Mouse (Mus musculus) G1E (cell line): ENCODE results near the gene Ccdc91.

ENCODE experiments used
- CTCF ChIP-seq: IDR thresholded peaks from 2 replicates; pipeline ENCODE4 v1.5.1; 2012; ENCODE audit warnings: low read depth, low read length, inconsistent platforms, mixed read lengths
- GATA1 ChIP-seq: IDR thresholded peaks from 2 replicates; pipeline ENCODE4 v1.6.1; 2012; ENCODE audit warnings: borderline replicate concordance, low read length, inconsistent platforms, mixed read lengths
- GATA2 ChIP-seq: IDR thresholded peaks from 2 replicates; pipeline ENCODE4 v1.6.1; 2012; ENCODE audit warnings: low read depth, low read length, inconsistent platforms, borderline replicate concordance
- POLR2AphosphoS5 ChIP-seq: IDR thresholded peaks from 2 replicates; pipeline ENCODE4 v1.6.1; 2012; ENCODE audit warnings: low read depth, low read length, inconsistent platforms; ENCODE audit not compliant: insufficient replicate concordance
- TAL1 ChIP-seq: conservative IDR thresholded peaks from 2 replicates; pipeline ENCODE4 v1.6.1; 2012; ENCODE audit warnings: low read depth, low read length, inconsistent platforms, mixed read lengths

DNA sequence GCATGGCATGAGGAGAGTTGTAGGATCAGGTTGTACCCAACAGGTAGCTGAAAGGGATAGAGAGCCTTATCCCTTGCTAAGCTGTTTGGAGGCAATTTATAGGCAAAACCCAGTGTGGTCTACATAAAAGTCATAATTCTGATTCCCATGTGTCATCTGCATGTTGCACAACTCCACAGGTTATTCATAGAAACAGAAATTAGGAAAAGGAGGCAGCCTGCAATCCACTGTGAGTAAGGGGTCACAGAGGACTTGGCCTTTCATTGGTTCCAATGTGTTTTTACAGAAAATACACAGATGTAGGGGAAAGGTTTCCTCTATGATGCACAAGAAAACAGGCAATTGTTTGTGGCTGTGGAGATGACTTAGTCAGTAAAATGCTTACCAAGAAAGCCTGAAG is 168.8 kb downstream of the Ccdc91 start:
- TF ChIP-seq CTCF = no peak
- no peak for TF ChIP-seq GATA1
- no peak for TF ChIP-seq TAL1
- TF ChIP-seq POLR2AphosphoS5 = no peak
- no peak for TF ChIP-seq GATA2
